Mouse (Mus musculus) hematopoietic stem cell, adult 5-6 weeks (primary cell): ENCODE data around the gene Sgsm3. TPM values are rescaled to one million over a fixed set of nuclear protein-coding genes. Genes with fewer than 3 reads are reported as not detected.

Experiments
- ATAC-seq, 2 experiments: fragments of 125-278 bp in 1 of 2; replicated peaks in 1 of 2; 2 replicates each; pipeline ENCODE4 v1.8.0; 2016 to 2017; ENCODE audit warnings: inconsistent platforms in 2 of 2, mild to moderate bottlenecking in 2 of 2, moderate number of reproducible peaks in 2 of 2, low read depth in 1 of 2, moderate TSS enrichment in 1 of 2; ENCODE audit not compliant: low FRiP score in 2 of 2, poor library complexity in 2 of 2, severe bottlenecking in 2 of 2, insufficient read depth in 1 of 2, low TSS enrichment in 1 of 2
- total RNA-seq: library from RNA; stranded (forward); fragments of 172-1452, 232-1000 nt; gene quantifications from 2 replicates; pipeline ENCODE4 v1.2.3, GENCODE M21; 2017

The Sgsm3 gene
- total RNA-seq, 1 experiment from 2014 or later, result 39.5 TPM

GRCm38 (mm10) chr15:81041767-81042166 lies 64.2 kb downstream of the Sgsm3 start:
- ATAC-seq, result no peak

- peak; percentile 33 to 51; a peak in 2 of 4 replicates for ATAC-seq
These were observed 64.8 kb downstream of the Sgsm3 start for GRCm38 (mm10) chr15:81042276-81042931.

- peak; percentile 47 to 51; a peak in 3 of 4 replicates for ATAC-seq
These were observed 66.9 kb downstream of the Sgsm3 start for GRCm38 (mm10) chr15:81044446-81044845.

- ATAC-seq, result peak; percentile 81 to 84
These were observed 67.8 kb downstream of the Sgsm3 start for GRCm38 (mm10) chr15:81045336-81045735.

- no peak for ATAC-seq
These were observed 68.5 kb downstream of the Sgsm3 start for GRCm38 (mm10) chr15:81046061-81046460.

GRCm38 (mm10) chr15:81047497-81047896 lies 69.9 kb downstream of the Sgsm3 start:
- ATAC-seq, result no peak

- ATAC-seq, result peak; percentile 51 to 52; a peak in 2 of 4 replicates
These were observed 72.0 kb downstream of the Sgsm3 start for GRCm38 (mm10) chr15:81049401-81050053.

GRCm38 (mm10) chr15:81050488-81050887 lies 72.9 kb downstream of the Sgsm3 start:
- ATAC-seq, result no peak

- ATAC-seq, result no peak
These were observed 74.9 kb downstream of the Sgsm3 start for GRCm38 (mm10) chr15:81052491-81052890.

- no peak for ATAC-seq
These were observed 77.9 kb downstream of the Sgsm3 start for GRCm38 (mm10) chr15:81055488-81055887.

- ATAC-seq, result no peak
These were observed 80.2 kb downstream of the Sgsm3 start for GRCm38 (mm10) chr15:81057736-81058135.

GRCm38 (mm10) chr15:81060975-81061374 lies 83.4 kb downstream of the Sgsm3 start:
- no peak for ATAC-seq

Other genes with a start within 250 kb of the Sgsm3 start
- 167 and 175 TPM in 2 replicates for gene Adsl, start 29.3 kb upstream of the Sgsm3 start, total RNA-seq
- gene Mrtfa, start 213.0 kb downstream of the Sgsm3 start, total RNA-seq, result 15.8 and 23.3 TPM in 2 replicates